Mouse (Mus musculus) myocyte (in vitro differentiated cells): ENCODE measurements around the gene Hspbp1. TPM values are rescaled to one million over a fixed set of nuclear protein-coding genes. Genes with fewer than 3 reads are reported as not detected.

Source experiments
- H3K27me3 ChIP-seq: one replicate; pipeline ENCODE4 v1.6.1; 2011; ENCODE audit not compliant: control insufficient read depth, insufficient read depth, insufficient read length
- H3K36me3 ChIP-seq: one replicate; pipeline ENCODE4 v1.6.1; 2011; ENCODE audit not compliant: control insufficient read depth, insufficient read depth
- H3K4me2 ChIP-seq: one replicate; pipeline ENCODE4 v1.6.1; 2011; ENCODE audit warnings: low read depth, control low read depth
- H3K4me3 ChIP-seq: one replicate; pipeline ENCODE4 v1.5.1; 2011; ENCODE audit warnings: mild to moderate bottlenecking, control low read depth, moderate library complexity
- H3K79me2 ChIP-seq: one replicate; pipeline ENCODE4 v1.6.1; 2011; ENCODE audit not compliant: control insufficient read depth, insufficient read depth
- H3ac ChIP-seq: one replicate; pipeline ENCODE4 v1.6.1; 2011; ENCODE audit not compliant: control insufficient read depth, insufficient read length
- CEBPB ChIP-seq: IDR thresholded peaks from 2 replicates; pipeline ENCODE4 v1.6.1; 2011; ENCODE audit warnings: mild to moderate bottlenecking, moderate library complexity; ENCODE audit not compliant: poor library complexity, insufficient read depth, severe bottlenecking
- E2F4 ChIP-seq: IDR thresholded peaks from one replicate; pipeline ENCODE4 v1.6.1; 2011; ENCODE audit warnings: mild to moderate bottlenecking, control low read depth, moderate library complexity; ENCODE audit not compliant: insufficient read depth
- MAX ChIP-seq: IDR thresholded peaks from one replicate; pipeline ENCODE4 v1.6.1; 2011; ENCODE audit warnings: low read depth, mild to moderate bottlenecking, control low read depth
- MYOD1 ChIP-seq, 3 experiments: IDR thresholded peaks; one replicate each; pipeline ENCODE4 v1.6.1; 2011; ENCODE audit warnings: control low read depth in 2 of 3, low read depth in 2 of 3, mild to moderate bottlenecking in 2 of 3, moderate library complexity in 1 of 3; ENCODE audit not compliant: insufficient read length in 2 of 3, control insufficient read depth in 1 of 3
- MYOG ChIP-seq, 3 experiments: IDR thresholded peaks; one replicate each; pipeline ENCODE4 v1.6.1; 2011; ENCODE audit warnings: control low read depth in 2 of 3, low read depth in 2 of 3, mild to moderate bottlenecking in 2 of 3; ENCODE audit not compliant: insufficient read length in 2 of 3, control insufficient read depth in 1 of 3, insufficient read depth in 1 of 3
- POLR2A ChIP-seq: IDR thresholded peaks from one replicate; pipeline ENCODE4 v1.6.1; 2011; ENCODE audit warnings: low read depth, mild to moderate bottlenecking, control low read depth, moderate library complexity; ENCODE audit not compliant: insufficient read length
- POLR2AphosphoS2 ChIP-seq: IDR thresholded peaks from one replicate; pipeline ENCODE4 v1.6.1; 2011; ENCODE audit warnings: low read depth, control low read depth; ENCODE audit not compliant: insufficient read length
- REST ChIP-seq: IDR thresholded peaks from one replicate; pipeline ENCODE4 v1.6.1; 2011; ENCODE audit warnings: mild to moderate bottlenecking, control low read depth, moderate library complexity; ENCODE audit not compliant: insufficient read depth, insufficient read length
- SRF ChIP-seq: IDR thresholded peaks from one replicate; pipeline ENCODE4 v1.6.1; 2011; ENCODE audit warnings: low read depth; ENCODE audit not compliant: control insufficient read depth, insufficient read length
- TCF12 ChIP-seq: IDR thresholded peaks from one replicate; pipeline ENCODE4 v1.6.1; 2011; ENCODE audit warnings: mild to moderate bottlenecking, control low read depth; ENCODE audit not compliant: poor library complexity, insufficient read depth, severe bottlenecking
- TCF3 ChIP-seq: IDR thresholded peaks from one replicate; pipeline ENCODE4 v1.6.1; 2011; ENCODE audit warnings: low read depth, control low read depth; ENCODE audit not compliant: insufficient read length
- USF1 ChIP-seq: IDR thresholded peaks from one replicate; pipeline ENCODE4 v1.6.1; 2011; ENCODE audit warnings: low read depth, mild to moderate bottlenecking, control low read depth, moderate library complexity
- polyA plus RNA-seq: library from polyadenylated mRNA; unstranded; fragments of >200 nt; fragmentation: generic; extraction: Trizol; gene quantifications from one replicate; pipeline ENCODE4 v1.2.1, GENCODE M21; 2012; ENCODE audit warnings: missing spikeins

Hspbp1 gene
- polyA plus RNA-seq, 1 experiment = 67.5 TPM

GRCm38 (mm10) chr7:4670655-4671255, 14.1 kb downstream of the Hspbp1 start:
- Histone ChIP-seq H3K79me2 (no peaks in the 10 kb centered on the region), H3K4me3 (no peak overlapping the region), H3K4me2 (no peak overlapping the region), H3K27me3 (no peaks in the 10 kb centered on the region), H3ac (no peak overlapping the region), H3K36me3 (peaks cover 7% of the 10 kb centered on the region)
- no peak for TF ChIP-seq MYOD1 (IDR thresholded peaks at IDR 0.05; ENCODE audit: control insufficient read depth in 1 of 3, insufficient read length in 2 of 3, low read depth in 2 of 3)
- TF ChIP-seq MAX = no peak

- no peaks in the 10 kb centered on the region for H3K27me3 ChIP-seq
- no peak overlapping the region for H3K4me3 ChIP-seq
- TF ChIP-seq TCF3 (no peak), E2F4 (no peak), MYOD1 (IDR thresholded peaks at IDR 0.05; ENCODE audit: control insufficient read depth in 1 of 3, insufficient read length in 2 of 3, low read depth in 2 of 3) (no peak), SRF (no peak)
- H3K4me2 ChIP-seq = no peak overlapping the region
- H3K79me2 ChIP-seq = no peaks in the 10 kb centered on the region
- H3ac ChIP-seq = no peak overlapping the region
- peaks cover 6% of the 10 kb centered on the region for H3K36me3 ChIP-seq
Observed at GRCm38 (mm10) chr7:4669156-4669555, 15.7 kb downstream of the Hspbp1 start.

- TF ChIP-seq POLR2AphosphoS2 = no peak
- no peak for TF ChIP-seq POLR2A
- TF ChIP-seq TCF3 = no peak
- no peak for TF ChIP-seq MYOG (IDR thresholded peaks at IDR 0.05; ENCODE audit: control insufficient read depth in 1 of 3, insufficient read depth in 1 of 3, insufficient read length in 2 of 3, low read depth in 2 of 3)
- no peak for TF ChIP-seq MAX
- no peak for TF ChIP-seq CEBPB
- no peak for TF ChIP-seq REST
- TF ChIP-seq E2F4 = no peak
- no peak for TF ChIP-seq MYOD1 (IDR thresholded peaks at IDR 0.05; ENCODE audit: control insufficient read depth in 1 of 3, insufficient read length in 2 of 3, low read depth in 2 of 3)
- no peak for TF ChIP-seq USF1
- no peak for TF ChIP-seq SRF
- TF ChIP-seq TCF12 = no peak
- Histone ChIP-seq H3K4me3 (no peak overlapping the region), H3K79me2 (no peaks in the 10 kb centered on the region), H3K4me2 (no peak overlapping the region), H3ac (no peak overlapping the region), H3K27me3 (no peaks in the 10 kb centered on the region), H3K36me3 (peaks cover 6% of the 10 kb centered on the region)
Observed at GRCm38 (mm10) chr7:4668506-4668905, 16.4 kb downstream of the Hspbp1 start.

GRCm38 (mm10) chr7:4666871-4667270, 18.0 kb downstream of the Hspbp1 start:
- no peak for TF ChIP-seq TCF3
- no peak for TF ChIP-seq MYOG (IDR thresholded peaks at IDR 0.05; ENCODE audit: control insufficient read depth in 1 of 3, insufficient read depth in 1 of 3, insufficient read length in 2 of 3, low read depth in 2 of 3)
- TF ChIP-seq MYOD1 (IDR thresholded peaks at IDR 0.05; ENCODE audit: control insufficient read depth in 1 of 3, insufficient read length in 2 of 3, low read depth in 2 of 3) = no peak
- Histone ChIP-seq H3ac (no peak overlapping the region), H3K27me3 (no peaks in the 10 kb centered on the region), H3K79me2 (no peaks in the 10 kb centered on the region), H3K4me2 (no peak overlapping the region), H3K4me3 (no peak overlapping the region), H3K36me3 (peaks cover 6% of the 10 kb centered on the region)

GRCm38 (mm10) chr7:4663742-4664141, 21.1 kb downstream of the Hspbp1 start:
- H3K4me3 ChIP-seq = no peak overlapping the region
- TF ChIP-seq MAX = no peak
- TF ChIP-seq POLR2A = no peak
- TF ChIP-seq POLR2AphosphoS2 = no peak
- no peak for TF ChIP-seq E2F4
- TF ChIP-seq USF1 = no peak
- no peak overlapping the region for H3K4me2 ChIP-seq
- no peaks in the 10 kb centered on the region for H3K79me2 ChIP-seq
- no peaks in the 10 kb centered on the region for H3K36me3 ChIP-seq
- H3K27me3 ChIP-seq = no peaks in the 10 kb centered on the region
- no peak overlapping the region for H3ac ChIP-seq

GRCm38 (mm10) chr7:4663179-4663578, 21.7 kb downstream of the Hspbp1 start:
- no peak overlapping the region for H3K4me2 ChIP-seq
- H3K4me3 ChIP-seq = no peak overlapping the region
- no peak for TF ChIP-seq POLR2AphosphoS2
- H3K36me3 ChIP-seq = no peaks in the 10 kb centered on the region
- no peak overlapping the region for H3ac ChIP-seq
- peaks cover under 1% of the 10 kb centered on the region for H3K79me2 ChIP-seq
- no peaks in the 10 kb centered on the region for H3K27me3 ChIP-seq
